Mouse (Mus musculus) heart, adult 8-10 months (tissue): Measurements from ENCODE around the gene Disc1. TPM values are rescaled to one million over a fixed set of nuclear protein-coding genes. Genes with fewer than 3 reads are reported as not detected.

ENCODE experiments used
- DNase-seq: peaks from one replicate; pipeline ENCODE4 v3.0.0; 2022; ENCODE audit warnings: low spot score
- total RNA-seq, 4 experiments: library from RNA; stranded (reverse); gene quantifications; 2 replicates each; pipeline ENCODE4 v1.2.4; 2022

The Disc1 gene
- total RNA-seq, 4 experiments from 2014 or later, result 0.87 to 1.8 (median 1.2) TPM

GRCm38 (mm10) chr8:125220608-125221007 is 166.6 kb downstream of the Disc1 start:
- no peak for DNase-seq

- no peak for DNase-seq
Measured at GRCm38 (mm10) chr8:125221062-125221461, 167.1 kb downstream of the Disc1 start.

GRCm38 (mm10) chr8:125223031-125223753 is 169.2 kb downstream of the Disc1 start:
- no peak for DNase-seq

GRCm38 (mm10) chr8:125224271-125224699 is 170.3 kb downstream of the Disc1 start:
- DNase-seq, result peak; percentile 41

GRCm38 (mm10) chr8:125225266-125225665 is 171.3 kb downstream of the Disc1 start:
- no peak for DNase-seq

GRCm38 (mm10) chr8:125226989-125227624 is 173.1 kb downstream of the Disc1 start:
- peak; percentile 76 for DNase-seq

GRCm38 (mm10) chr8:125230526-125231131 is 176.6 kb downstream of the Disc1 start:
- no peak for DNase-seq

GRCm38 (mm10) chr8:125232724-125233123 is 178.7 kb downstream of the Disc1 start:
- DNase-seq, result no peak

- DNase-seq, result peak; percentile 56
Measured at GRCm38 (mm10) chr8:125235898-125236835, 182.2 kb downstream of the Disc1 start.

GRCm38 (mm10) chr8:125240763-125241162 is 186.8 kb downstream of the Disc1 start:
- no peak for DNase-seq

GRCm38 (mm10) chr8:125242382-125242781 is 188.4 kb downstream of the Disc1 start:
- no peak for DNase-seq

GRCm38 (mm10) chr8:125242921-125243320 is 188.9 kb downstream of the Disc1 start:
- DNase-seq, result no peak

- no peak for DNase-seq
Measured at GRCm38 (mm10) chr8:125246737-125247292, 192.8 kb downstream of the Disc1 start.

GRCm38 (mm10) chr8:125247349-125247748 is 193.4 kb downstream of the Disc1 start:
- DNase-seq, result no peak

- DNase-seq, result no peak
Measured at GRCm38 (mm10) chr8:125252946-125253345, 199.0 kb downstream of the Disc1 start.

GRCm38 (mm10) chr8:125253505-125254180 is 199.6 kb downstream of the Disc1 start:
- DNase-seq, result no peak

GRCm38 (mm10) chr8:125254188-125255005 is 200.4 kb downstream of the Disc1 start:
- peak; percentile 85 for DNase-seq

- DNase-seq, result no peak
Measured at GRCm38 (mm10) chr8:125255006-125255685, 201.2 kb downstream of the Disc1 start.

- peak; percentile 37 for DNase-seq
Measured at GRCm38 (mm10) chr8:125257660-125258059, 203.7 kb downstream of the Disc1 start.
